8 mouse cellular contexts compared by ENCODE assay signal in the genomic region with DNA sequence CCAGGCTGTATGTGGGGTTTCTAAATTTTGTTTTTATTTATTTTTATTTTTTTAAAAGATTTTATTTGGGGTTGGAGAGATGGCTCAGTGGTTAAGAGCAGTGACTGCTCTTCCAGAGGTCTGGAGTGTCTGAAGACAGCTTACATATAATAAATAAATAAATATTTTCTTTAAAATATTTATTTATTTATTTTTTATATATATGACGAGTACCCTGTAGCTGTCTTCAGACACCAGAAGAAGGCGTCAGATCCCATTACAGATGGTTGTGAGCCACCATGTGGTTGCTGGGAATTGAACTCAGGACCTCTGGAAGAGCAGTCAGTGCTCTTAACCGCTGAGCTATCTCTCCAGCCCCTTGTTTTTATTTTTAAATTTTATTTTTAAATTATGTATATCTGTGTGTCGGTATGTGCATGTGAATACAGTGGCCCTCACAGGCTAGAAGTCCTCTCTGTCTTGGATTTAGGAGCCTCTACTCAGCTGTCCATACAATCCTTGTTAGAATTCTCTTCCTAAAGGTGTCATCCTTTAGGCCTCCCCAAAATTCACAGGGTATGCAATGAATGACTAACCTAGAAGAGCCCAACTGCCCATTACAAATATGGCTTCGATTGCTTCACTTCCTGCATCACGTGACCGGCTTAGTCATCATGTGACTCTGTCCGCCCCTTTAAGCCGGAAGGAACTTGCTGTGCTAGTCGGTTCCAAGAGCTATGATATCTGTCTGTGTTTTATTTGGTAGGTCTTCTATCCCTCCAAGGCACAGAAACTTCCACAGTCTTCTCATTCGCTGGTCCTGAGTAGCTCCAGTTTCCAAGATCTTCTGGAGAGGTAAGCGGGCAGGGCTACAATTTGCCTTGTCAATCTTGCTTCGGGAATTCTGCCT. TPM values are rescaled to one million over a fixed set of nuclear protein-coding genes. Genes with fewer than 3 reads are reported as not detected.
DNase-seq lines count a peak whose midpoint lies in the region; ATAC-seq lines count a peak whose summit lies in the region.

A gene (plus strand): TSS at position 676 of the 889 bp plus-strand sequence.

- H3K4me1 ChIP-seq in megakaryocyte, embryonic 14.5 days = peaks cover 24% of the 10 kb centered on the region

- H3K27me3 ChIP-seq in megakaryocyte, embryonic 14.5 days (replicated peaks) = peaks cover 2% of the 10 kb centered on the region

- peak; percentile 69 to 70 for DNase-seq in gastrocnemius, adult 8-10 months (ENCODE audit: low spot score in 2 of 2)
- peak; percentile 89 for DNase-seq in hindlimb bud, embryonic 11.5 days (ENCODE audit: extremely low spot score, low read depth, low spot score)
- peak; percentile 76 to 85 for DNase-seq in left cerebral cortex, adult 8-10 months (ENCODE audit: low spot score in 2 of 2)
- DNase-seq in right cerebral cortex, postnatal 10 days (ENCODE audit: low spot score in 2 of 2) = peak; percentile 93
- DNase-seq in urinary bladder, postnatal 4 days (ENCODE audit: low spot score in 2 of 2) = peak; percentile 75 to 87

- H3K9me3 ChIP-seq in megakaryocyte, embryonic 14.5 days = no peaks in the 10 kb centered on the region

- H3K4me3 ChIP-seq in megakaryocyte, embryonic 14.5 days (replicated peaks) = peak within 1 kb of the TSS; percentile 94

- ATAC-seq in activated CD4-positive, CD25-positive, alpha-beta regulatory T cell, adult 4 months = peak; percentile 85
- peak; percentile 89 for ATAC-seq in common myeloid progenitor, adult 5-6 weeks (replicated peaks; ENCODE audit: low read depth, poor library complexity, severe bottlenecking)

- H3K36me3 ChIP-seq in megakaryocyte, embryonic 14.5 days (replicated peaks; ENCODE audit: low read length) = peaks cover 38% of the 10 kb centered on the region

RNA-seq across cellular contexts. Expression of the gene that starts here (rescaled TPM):
- polyA plus RNA-seq in activated CD4-positive, CD25-positive, alpha-beta regulatory T cell, adult 4 months (2017; shearing (Covaris generic)) = 10 to 100 TPM; 72.1 to 75.6 TPM
- 37.8 and 41.5 TPM in 2 replicates for total RNA-seq in common myeloid progenitor, adult 5-6 weeks (2017)
- total RNA-seq in gastrocnemius, adult 8-10 months (2022) = 10 to 100 TPM; 14.4 to 21.5 (median 19.2) TPM
- 10 to 100 TPM; 52.5 to 62.4 (median 56.1) TPM for total RNA-seq in left cerebral cortex, adult 8-10 months (2022)
- polyA plus RNA-seq in megakaryocyte, embryonic 14.5 days (2012; ENCODE audit: insufficient read depth, low replicate concordance) = 8.5 and 10.8 TPM in 2 replicates

Comparison
In these comparisons a context has a peak if more than half of its experiments do, and no peak if none do; other contexts are left out.
1. Peak in every context shown above with its lines: DNase-seq, ATAC-seq and H3K4me3 ChIP-seq.